Mouse (Mus musculus) layer of hippocampus, adult 9-10 months (tissue): Measurements from ENCODE around the gene Fcamr.

Experiments
- DNase-seq: peaks from one replicate; pipeline ENCODE4 v3.0.0; 2022; ENCODE audit warnings: low spot score

Gene Fcamr

GRCm38 (mm10) chr1:130854819-130855218, 54.1 kb downstream of the Fcamr start:
- no peak for DNase-seq

GRCm38 (mm10) chr1:130855723-130856122, 55.0 kb downstream of the Fcamr start:
- DNase-seq: no peak

GRCm38 (mm10) chr1:130857456-130857855, 56.8 kb downstream of the Fcamr start:
- DNase-seq: no peak

- DNase-seq: no peak
Measured at GRCm38 (mm10) chr1:130864238-130864637, 63.5 kb downstream of the Fcamr start.
